Mouse (Mus musculus) effector memory CD4-positive, alpha-beta T cell, adult 5 months (primary cell): ENCODE measurements around the gene Enpp7. TPM values are rescaled to one million over a fixed set of nuclear protein-coding genes. Genes with fewer than 3 reads are reported as not detected.

ENCODE experiments used
- polyA plus RNA-seq: library from polyadenylated mRNA; unstranded; fragments of 100-300 nt; shearing (Covaris generic); gene quantifications from one replicate; pipeline ENCODE4 v1.2.1, GENCODE M21; 2017

Gene Enpp7
- polyA plus RNA-seq = not detected

DNA sequence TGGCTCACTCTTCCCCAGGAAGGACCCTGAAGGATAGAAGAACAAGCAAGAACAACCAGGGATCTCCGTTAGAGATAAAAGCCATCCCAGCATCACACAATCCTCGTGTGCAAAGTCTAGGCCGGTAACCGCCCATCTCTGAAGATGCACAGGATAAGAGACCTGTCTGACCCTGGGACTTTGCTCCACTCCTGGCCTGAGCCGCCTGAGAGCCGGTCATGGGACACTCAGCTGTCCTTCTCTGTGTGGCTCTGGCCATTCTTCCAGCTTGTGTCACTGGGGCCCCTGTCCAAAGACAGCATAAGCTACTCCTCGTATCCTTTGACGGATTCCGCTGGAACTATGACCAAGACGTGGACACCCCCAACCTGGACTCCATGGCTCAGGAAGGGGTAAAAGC lies at the start of gene Enpp7:
Gene Enpp7, plus strand, starts transcription at position 190 of the 400 bp plus-strand sequence.

DNA sequence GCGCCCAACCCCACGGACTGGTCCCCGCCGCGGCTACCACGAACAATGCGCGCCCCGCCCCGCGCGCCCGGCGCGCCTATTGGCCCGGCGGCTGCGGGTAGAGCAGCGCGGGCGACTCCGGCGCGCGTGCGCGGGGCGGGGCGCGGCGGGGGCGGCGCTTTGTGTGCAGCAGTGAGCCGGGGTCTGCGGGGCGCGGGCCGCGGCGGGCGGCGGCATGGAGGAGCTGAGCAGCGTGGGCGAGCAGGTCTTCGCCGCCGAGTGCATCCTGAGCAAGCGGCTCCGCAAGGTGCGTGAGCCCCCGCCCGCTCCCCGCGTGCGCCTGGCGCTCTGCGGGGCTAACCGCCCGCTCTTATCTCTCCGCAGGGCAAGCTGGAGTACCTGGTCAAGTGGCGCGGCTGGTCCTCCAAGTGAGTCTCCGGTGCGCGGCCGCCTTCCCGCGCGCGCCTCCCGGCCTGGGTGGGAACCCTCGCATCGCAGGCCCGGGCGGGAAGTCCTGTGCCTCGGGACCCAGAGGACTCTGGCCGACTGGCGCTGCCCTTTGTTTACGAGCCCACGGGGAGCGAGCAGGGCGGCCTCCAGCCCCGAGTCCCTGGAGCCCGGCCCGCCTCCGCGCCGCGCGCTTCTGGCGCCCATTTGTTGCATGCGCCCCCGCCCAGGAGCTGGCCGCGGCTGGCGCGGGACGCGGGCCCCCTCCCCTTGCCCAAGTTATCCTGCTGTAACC lies 35.1 kb downstream of the Enpp7 start, which contains the start of gene Cbx2:
Gene Cbx2, plus strand, starts transcription at position 68 of the 721 bp plus-strand sequence.

DNA sequence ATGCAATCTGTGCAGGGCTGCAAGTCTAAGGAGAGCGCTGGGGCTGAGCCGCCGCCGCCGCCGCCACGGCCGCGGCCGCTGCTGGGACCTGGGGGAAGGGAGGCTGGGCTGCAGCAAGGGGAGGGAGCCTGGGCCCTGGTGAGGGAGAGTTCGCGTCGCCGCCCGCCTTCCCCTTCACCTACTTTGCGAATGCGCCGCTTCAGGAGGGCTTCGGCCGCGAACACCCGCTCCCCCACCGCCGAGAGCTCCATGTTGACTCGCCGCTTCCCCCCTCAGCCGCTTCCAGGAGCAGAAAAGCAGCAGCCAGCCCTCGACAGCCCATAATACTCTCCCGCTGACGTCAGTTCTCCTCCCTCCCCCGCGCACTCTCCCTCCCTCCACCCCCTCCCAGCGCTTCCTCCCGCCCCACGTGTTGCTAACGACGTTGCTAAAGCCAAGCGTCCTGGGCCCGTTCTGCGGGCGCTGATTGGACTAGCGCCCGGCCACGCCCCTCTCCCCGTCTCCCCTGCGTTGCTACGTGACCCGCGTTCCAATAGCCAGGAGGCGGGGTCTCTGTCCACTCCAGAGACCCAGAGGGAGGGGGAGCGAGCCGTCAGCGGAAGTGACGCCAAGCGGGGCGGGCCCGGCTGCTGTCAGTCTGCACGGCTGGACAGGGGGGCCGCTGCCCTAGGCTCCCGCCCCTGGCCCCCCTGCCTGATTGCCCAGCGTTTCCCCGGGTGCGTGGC lies 52.8 kb downstream of the Enpp7 start, which contains the start of gene Cbx8:
Gene Cbx8, minus strand, starts transcription at position 370 of the 725 bp plus-strand sequence.

Other genes starting within 250 kb of the Enpp7 start
- 0.14 TPM for gene Rbfox3, start 76.6 kb upstream of the Enpp7 start, polyA plus RNA-seq
- gene Cbx2, start 34.8 kb downstream of the Enpp7 start, polyA plus RNA-seq = 1.7 TPM
- 4.2 TPM for gene Cbx8, start 52.8 kb downstream of the Enpp7 start, polyA plus RNA-seq
- 95.9 TPM for gene Cbx4, start 98.0 kb downstream of the Enpp7 start, polyA plus RNA-seq
- 0.15 TPM for gene Tbc1d16, start 240.3 kb downstream of the Enpp7 start, polyA plus RNA-seq
- gene Ccdc40, start 240.4 kb downstream of the Enpp7 start, polyA plus RNA-seq = 1.9 TPM